Mouse (Mus musculus) neural tube, embryonic 11.5 days (tissue): ENCODE results near the gene Nos1. TPM values are rescaled to one million over a fixed set of nuclear protein-coding genes. Genes with fewer than 3 reads are reported as not detected.

Experiments
- ATAC-seq: fragments of 200-750 bp; cut with Nextera tagmentation; 2 replicates; pipeline ENCODE4 v1.8.0; 2017; ENCODE audit warnings: moderate number of reproducible peaks, mild to moderate bottlenecking, moderate TSS enrichment, moderate library complexity; ENCODE audit not compliant: insufficient read depth, low FRiP score, low TSS enrichment
- DNase-seq: peaks from one replicate; pipeline ENCODE4 v3.0.0-alpha.2; 2015; ENCODE audit warnings: low spot score
- H3K27ac ChIP-seq: fragments of 300-500 bp; sonication (generic); 2 replicates; pipeline ENCODE4 v1.5.1; 2014; ENCODE audit warnings: low read depth, mild to moderate bottlenecking, low read length
- H3K27me3 ChIP-seq: fragments of 300-500 bp; sonication (generic); 2 replicates; pipeline ENCODE4 v1.6.1; 2014; ENCODE audit warnings: mild to moderate bottlenecking, low read length, mixed read lengths; ENCODE audit not compliant: control insufficient read depth, insufficient read depth
- H3K36me3 ChIP-seq: fragments of 300-500 bp; sonication (generic); 2 replicates; pipeline ENCODE4 v1.6.1; 2014; ENCODE audit warnings: mild to moderate bottlenecking, low read length, moderate library complexity, mixed read lengths; ENCODE audit not compliant: control insufficient read depth, insufficient read depth
- H3K4me1 ChIP-seq: fragments of 300-500 bp; sonication (generic); 2 replicates; pipeline ENCODE4 v1.6.1; 2014; ENCODE audit warnings: low read length, mixed read lengths; ENCODE audit not compliant: control insufficient read depth, insufficient read depth
- H3K4me2 ChIP-seq: fragments of 300-500 bp; sonication (generic); 2 replicates; pipeline ENCODE4 v1.6.1; 2014; ENCODE audit warnings: low read depth, mild to moderate bottlenecking, moderate library complexity
- H3K4me3 ChIP-seq: fragments of 300-500 bp; sonication (generic); 2 replicates; pipeline ENCODE4 v1.5.1; 2014; ENCODE audit warnings: low read depth, low read length
- H3K9ac ChIP-seq: fragments of 300-500 bp; sonication (generic); 2 replicates; pipeline ENCODE4 v1.6.1; 2014; ENCODE audit warnings: mild to moderate bottlenecking, low read length
- H3K9me3 ChIP-seq: fragments of 300-500 bp; sonication (generic); 2 replicates; pipeline ENCODE4 v1.6.1; 2016; ENCODE audit warnings: low read length; ENCODE audit not compliant: control insufficient read depth
- WGBS: fragments of 180-500 bp; shearing (Covaris S2); extraction: QIAGEN DNeasy Blood & Tissue Kit; methylation state at CpG from one replicate; pipeline ENCODE4 v1.1.7; 2014; 5-methylcytosine and 5-hydroxymethylcytosine counted together
- polyA plus RNA-seq: library from polyadenylated mRNA; unstranded; fragments of >200 nt; fragmentation: Nextera tagmentation; extraction: Ambion mirVana; gene quantifications from 2 replicates; pipeline ENCODE4 v1.2.1, GENCODE M21; 2014

The Nos1 gene
- polyA plus RNA-seq, 1 experiment from 2014 or later, result 0.70 TPM

- no peaks in the 10 kb centered on the region for H3K27me3 ChIP-seq
- no peak for ATAC-seq
- H3K27ac ChIP-seq, result no peak overlapping the region
- H3K9me3 ChIP-seq, result no peaks in the 10 kb centered on the region
- H3K4me2 ChIP-seq, result no peak overlapping the region
- H3K4me3 ChIP-seq, result no peak overlapping the region
- DNase-seq, result no peak
- H3K9ac ChIP-seq, result no peak overlapping the region
- WGBS, result 74% methylated on average over 9 of the region's 9 CpGs
- H3K36me3 ChIP-seq, result no peaks in the 10 kb centered on the region
- no peaks in the 10 kb centered on the region for H3K4me1 ChIP-seq
These were observed 186.1 kb downstream of the Nos1 start for GRCm38 (mm10) chr5:117966956-117967355.

GRCm38 (mm10) chr5:117967659-117968069, 186.8 kb downstream of the Nos1 start:
- ATAC-seq (no peak), DNase-seq (no peak)
- Histone ChIP-seq H3K4me3 (no peak overlapping the region), H3K4me2 (no peak overlapping the region), H3K27me3 (no peaks in the 10 kb centered on the region), H3K27ac (no peak overlapping the region), H3K36me3 (no peaks in the 10 kb centered on the region), H3K4me1 (no peaks in the 10 kb centered on the region), H3K9me3 (no peaks in the 10 kb centered on the region), H3K9ac (no peak overlapping the region)
- WGBS, result 76% methylated on average over 4 of the region's 4 CpGs

GRCm38 (mm10) chr5:117969681-117970427, 189.0 kb downstream of the Nos1 start:
- Histone ChIP-seq H3K4me1 (no peaks in the 10 kb centered on the region), H3K36me3 (no peaks in the 10 kb centered on the region), H3K9ac (no peak overlapping the region), H3K4me2 (no peak overlapping the region), H3K9me3 (no peaks in the 10 kb centered on the region), H3K4me3 (no peak overlapping the region), H3K27me3 (no peaks in the 10 kb centered on the region), H3K27ac (no peak overlapping the region)
- DNase-seq (no peak), ATAC-seq (no peak)
- 89% methylated on average over 10 of the region's 10 CpGs for WGBS

GRCm38 (mm10) chr5:117976263-117976656, 195.4 kb downstream of the Nos1 start:
- no peaks in the 10 kb centered on the region for H3K9me3 ChIP-seq
- H3K27ac ChIP-seq, result no peak overlapping the region
- H3K36me3 ChIP-seq, result peaks cover 2% of the 10 kb centered on the region; the same call in 1 of the 2 replicates
- ATAC-seq, result peak; percentile 11; the same call in 1 of the 2 replicates
- WGBS, result 23% methylated on average over 19 of the region's 19 CpGs
- H3K9ac ChIP-seq, result peak overlapping the region; percentile 98
- H3K4me3 ChIP-seq, result peak overlapping the region; percentile 100
- DNase-seq, result no peak
- peak overlapping the region; percentile 17; the same call in 1 of the 2 replicates for H3K4me2 ChIP-seq
- H3K4me1 ChIP-seq, result peaks cover 7% of the 10 kb centered on the region
- H3K27me3 ChIP-seq, result no peaks in the 10 kb centered on the region

GRCm38 (mm10) chr5:117976657-117977500, 196.0 kb downstream of the Nos1 start, which contains the start of gene Fbxo21:
Fbxo21 (plus strand) TSS chr5:117976730.
- Histone ChIP-seq H3K4me1 (peaks cover 7% of the 10 kb centered on the region), H3K36me3 (peaks cover 5% of the 10 kb centered on the region; the same call in 1 of the 2 replicates), H3K9me3 (no peaks in the 10 kb centered on the region), H3K4me3 (peak within 1 kb of the TSS; percentile 100), H3K9ac (peak within 1 kb of the TSS; percentile 98), H3K27me3 (no peaks in the 10 kb centered on the region), H3K27ac (peak within 1 kb of the TSS; percentile 77), H3K4me2 (peak within 1 kb of the TSS; percentile 55)
- ATAC-seq, result peak; percentile 89
- under 1% methylated on average over 76 of the region's 88 CpGs for WGBS
- DNase-seq, result peak; percentile 99

GRCm38 (mm10) chr5:117977501-117978158, 196.8 kb downstream of the Nos1 start:
- Histone ChIP-seq H3K4me1 (peaks cover 7% of the 10 kb centered on the region), H3K27me3 (no peaks in the 10 kb centered on the region), H3K9me3 (no peaks in the 10 kb centered on the region), H3K4me3 (peak overlapping the region; percentile 100), H3K9ac (peak overlapping the region; percentile 98), H3K4me2 (peak overlapping the region; percentile 55), H3K36me3 (peaks cover 5% of the 10 kb centered on the region; the same call in 1 of the 2 replicates), H3K27ac (no peak overlapping the region)
- ATAC-seq (no peak), DNase-seq (no peak)
- WGBS, result 11% methylated on average over 30 of the region's 30 CpGs

GRCm38 (mm10) chr5:117978159-117978697, 197.4 kb downstream of the Nos1 start:
- ATAC-seq (no peak), DNase-seq (no peak)
- Histone ChIP-seq H3K27me3 (no peaks in the 10 kb centered on the region), H3K9me3 (no peaks in the 10 kb centered on the region), H3K4me2 (peak overlapping the region; percentile 55), H3K27ac (no peak overlapping the region), H3K9ac (peak overlapping the region; percentile 98), H3K4me3 (peak overlapping the region; percentile 100), H3K4me1 (peaks cover 7% of the 10 kb centered on the region), H3K36me3 (peaks cover 5% of the 10 kb centered on the region; the same call in 1 of the 2 replicates)
- 51% methylated on average over 17 of the region's 17 CpGs for WGBS

- ATAC-seq, result no peak
- peaks cover 11% of the 10 kb centered on the region for H3K36me3 ChIP-seq
- no peak overlapping the region for H3K9ac ChIP-seq
- peaks cover 11% of the 10 kb centered on the region for H3K4me1 ChIP-seq
- 84% methylated on average over 5 of the region's 5 CpGs for WGBS
- no peaks in the 10 kb centered on the region for H3K27me3 ChIP-seq
- no peak overlapping the region for H3K4me2 ChIP-seq
- no peak overlapping the region for H3K4me3 ChIP-seq
- H3K27ac ChIP-seq, result no peak overlapping the region
- no peak for DNase-seq
- H3K9me3 ChIP-seq, result no peaks in the 10 kb centered on the region
These were observed 198.2 kb downstream of the Nos1 start for GRCm38 (mm10) chr5:117979082-117979481.
